ENCODE assay signal across 33 mouse cellular contexts in genomic region chr11:16739155-16739554, GRCm38 (mm10). TPM values are rescaled to one million over a fixed set of nuclear protein-coding genes. Genes with fewer than 3 reads are reported as not detected.
DNase-seq lines count a peak whose midpoint lies in the region; ATAC-seq and TF ChIP-seq lines count a peak whose summit lies in the region.
"Had no signal": no experiment of that assay in that cellular context is flagged by ENCODE, and none has a peak within 500 bp of the region (broad histone marks: within the 10 kb centered on the region; RNA-seq: fewer than 3 reads in every experiment).

No protein-coding gene starts in this region.

- H3K9me3 ChIP-seq in lung, embryonic 14.5 days (ENCODE audit: low read depth, low read length) = no peaks in the 10 kb centered on the region
- H3K9me3 ChIP-seq in lung, embryonic 16.5 days (ENCODE audit: control insufficient read depth, low read length) = no peaks in the 10 kb centered on the region
- no peaks in the 10 kb centered on the region for H3K9me3 ChIP-seq in stomach, postnatal 0 days (ENCODE audit: control insufficient read depth, low read length)
- H3K9me3 ChIP-seq in hindbrain, embryonic 10.5 days = no peaks in the 10 kb centered on the region
- H3K9me3 ChIP-seq in limb, embryonic 10.5 days (replicated peaks) = no peaks in the 10 kb centered on the region
- H3K9me3 ChIP-seq: heart, embryonic 13.5 days; hindbrain, embryonic 15.5 days; limb, embryonic 13.5 days; liver, embryonic 13.5 days; megakaryocyte, embryonic 14.5 days; midbrain, embryonic 12.5 days; neural tube, embryonic 12.5 days had no signal

- DNase-seq in lung, embryonic 14.5 days = peak; percentile 62
- no peak for DNase-seq in lung, postnatal 14 days
- peak; percentile 4 for DNase-seq in lung, postnatal 25 days (ENCODE audit: low spot score)
- DNase-seq in stomach, postnatal 0 days (ENCODE audit: low spot score) = peak; percentile 43
- DNase-seq in hindbrain, embryonic 10.5 days (ENCODE audit: low spot score) = no peak
- no peak for DNase-seq in limb, embryonic 10.5 days (ENCODE audit: low spot score)
- DNase-seq: adrenal gland, adult 2 months; adrenal gland, postnatal 36 days; B cell, adult 2 months; cerebellum, adult 18-20 months; cerebellum, postnatal 14 days; gastrocnemius, adult 2 months; gastrocnemius, postnatal 36 days; heart, adult 2 months; heart, postnatal 10 days; kidney, adult 9 months; kidney, postnatal 10 days; layer of hippocampus, adult 9-11 months; liver, embryonic 13.5 days; right cerebral cortex, adult 18-20 months; spleen, adult 18-20 months; thymus, postnatal 14 days had no signal

- no peak overlapping the region for H3K27ac ChIP-seq in lung, embryonic 14.5 days (ENCODE audit: low read depth)
- no peak overlapping the region; the same call in 1 of the 2 replicates for H3K27ac ChIP-seq in lung, embryonic 16.5 days (ENCODE audit: low read length)
- H3K27ac ChIP-seq in stomach, postnatal 0 days (replicated peaks) = no peak overlapping the region
- H3K27ac ChIP-seq in hindbrain, embryonic 10.5 days = no peak overlapping the region
- H3K27ac ChIP-seq in limb, embryonic 10.5 days = no peak overlapping the region
- H3K27ac ChIP-seq: gastrocnemius, adult 2 months; heart, adult 2 months; heart, embryonic 13.5 days; hindbrain, embryonic 15.5 days; left cerebral cortex, adult 2 months; limb, embryonic 13.5 days; liver, embryonic 13.5 days; midbrain, embryonic 12.5 days; neural tube, embryonic 12.5 days had no signal

- no peak for TF ChIP-seq CTCF in lung, embryonic 14.5 days (IDR thresholded peaks at IDR 0.05; ENCODE audit: low read depth)
- TF ChIP-seq CTCF in stomach, postnatal 0 days (IDR thresholded peaks at IDR 0.05; ENCODE audit: low read depth) = no peak

- peak; percentile 54; the same call in 1 of the 2 replicates for ATAC-seq in lung, embryonic 14.5 days (ENCODE audit: insufficient read depth)
- peak; percentile 88 for ATAC-seq in lung, embryonic 16.5 days (ENCODE audit: low read depth)
- ATAC-seq in stomach, postnatal 0 days (ENCODE audit: low FRiP score, low TSS enrichment) = no peak
- ATAC-seq: forebrain, embryonic 14.5 days; inflammation-experienced regulatory T-cells, adult 6 months had no signal

- H3K4me1 ChIP-seq in lung, embryonic 14.5 days (ENCODE audit: insufficient read depth) = no peaks in the 10 kb centered on the region
- H3K4me1 ChIP-seq in lung, embryonic 16.5 days (replicated peaks; ENCODE audit: control insufficient read depth, insufficient read depth, low read length) = no peaks in the 10 kb centered on the region
- no peaks in the 10 kb centered on the region for H3K4me1 ChIP-seq in stomach, postnatal 0 days (replicated peaks; ENCODE audit: control insufficient read depth, insufficient read depth)
- peaks cover 3% of the 10 kb centered on the region; the same call in 1 of the 2 replicates for H3K4me1 ChIP-seq in hindbrain, embryonic 10.5 days (replicated peaks)
- H3K4me1 ChIP-seq in limb, embryonic 10.5 days = no peaks in the 10 kb centered on the region
- H3K4me1 ChIP-seq: heart, embryonic 13.5 days; hindbrain, embryonic 15.5 days; liver, embryonic 13.5 days; megakaryocyte, embryonic 14.5 days; midbrain, embryonic 12.5 days; neural tube, embryonic 12.5 days had no signal

- no peak overlapping the region for H3K4me2 ChIP-seq in lung, embryonic 14.5 days
- H3K4me2 ChIP-seq in lung, embryonic 16.5 days (ENCODE audit: low read depth, low read length) = no peak overlapping the region
- H3K4me2 ChIP-seq in stomach, postnatal 0 days (replicated peaks; ENCODE audit: low read depth) = no peak overlapping the region
- H3K4me2 ChIP-seq: heart, embryonic 13.5 days; hindbrain, embryonic 15.5 days; limb, embryonic 13.5 days; liver, embryonic 13.5 days; midbrain, embryonic 12.5 days; neural tube, embryonic 12.5 days had no signal

- H3K9ac ChIP-seq in lung, embryonic 14.5 days = no peak overlapping the region
- H3K9ac ChIP-seq in lung, embryonic 16.5 days (ENCODE audit: low read length) = no peak overlapping the region
- H3K9ac ChIP-seq in stomach, postnatal 0 days (ENCODE audit: low read length) = no peak overlapping the region
- H3K9ac ChIP-seq: heart, embryonic 13.5 days; hindbrain, embryonic 15.5 days; limb, embryonic 13.5 days; liver, embryonic 13.5 days; midbrain, embryonic 12.5 days; neural tube, embryonic 12.5 days had no signal

- TF ChIP-seq EP300 in stomach, postnatal 0 days (optimal IDR thresholded peaks at IDR 0.05) = no peak

- no peaks in the 10 kb centered on the region for H3K27me3 ChIP-seq in lung, embryonic 14.5 days (ENCODE audit: insufficient read depth, low read length)
- no peaks in the 10 kb centered on the region for H3K27me3 ChIP-seq in lung, embryonic 16.5 days (ENCODE audit: control insufficient read depth, insufficient read depth, low read depth, low read length)
- no peaks in the 10 kb centered on the region for H3K27me3 ChIP-seq in stomach, postnatal 0 days (ENCODE audit: control insufficient read depth, insufficient read depth, low read length)
- H3K27me3 ChIP-seq in hindbrain, embryonic 10.5 days (ENCODE audit: insufficient read depth, poor library complexity, severe bottlenecking) = no peaks in the 10 kb centered on the region
- H3K27me3 ChIP-seq in limb, embryonic 10.5 days (ENCODE audit: low read depth, poor library complexity, severe bottlenecking) = no peaks in the 10 kb centered on the region
- H3K27me3 ChIP-seq: heart, embryonic 13.5 days; hindbrain, embryonic 15.5 days; limb, embryonic 13.5 days; liver, embryonic 13.5 days; megakaryocyte, embryonic 14.5 days; midbrain, embryonic 12.5 days; neural tube, embryonic 12.5 days had no signal

- H3K4me3 ChIP-seq in lung, embryonic 14.5 days (ENCODE audit: low read depth, low read length) = no peak overlapping the region
- no peak overlapping the region for H3K4me3 ChIP-seq in lung, embryonic 16.5 days (ENCODE audit: low read length)
- H3K4me3 ChIP-seq in stomach, postnatal 0 days (ENCODE audit: low read depth, low read length) = no peak overlapping the region
- no peak overlapping the region for H3K4me3 ChIP-seq in hindbrain, embryonic 10.5 days
- H3K4me3 ChIP-seq in limb, embryonic 10.5 days = no peak overlapping the region
- H3K4me3 ChIP-seq: gastrocnemius, adult 2 months; heart, adult 2 months; heart, embryonic 13.5 days; hindbrain, embryonic 15.5 days; left cerebral cortex, adult 2 months; limb, embryonic 13.5 days; liver, embryonic 13.5 days; megakaryocyte, embryonic 14.5 days; midbrain, embryonic 12.5 days; myocyte; neural tube, embryonic 12.5 days had no signal

- WGBS in lung, embryonic 14.5 days = 37% methylated on average over 3 of the region's 3 CpGs
- 31% methylated on average over 3 of the region's 3 CpGs for WGBS in lung, embryonic 16.5 days
- WGBS in stomach, postnatal 0 days = 44% methylated on average over 3 of the region's 3 CpGs
- WGBS in hindbrain, embryonic 10.5 days = 78% methylated on average over 3 of the region's 3 CpGs
- 73% methylated on average over 3 of the region's 3 CpGs for WGBS in limb, embryonic 10.5 days

- no peaks in the 10 kb centered on the region for H3K36me3 ChIP-seq in lung, embryonic 14.5 days (ENCODE audit: insufficient read depth)
- no peaks in the 10 kb centered on the region for H3K36me3 ChIP-seq in lung, embryonic 16.5 days (ENCODE audit: control insufficient read depth, insufficient read depth, low read length)
- H3K36me3 ChIP-seq in stomach, postnatal 0 days (ENCODE audit: control insufficient read depth, insufficient read depth, low read length) = no peaks in the 10 kb centered on the region
- H3K36me3 ChIP-seq in hindbrain, embryonic 10.5 days = no peaks in the 10 kb centered on the region
- no peaks in the 10 kb centered on the region for H3K36me3 ChIP-seq in limb, embryonic 10.5 days
- H3K36me3 ChIP-seq: heart, embryonic 13.5 days; hindbrain, embryonic 15.5 days; limb, embryonic 13.5 days; liver, embryonic 13.5 days; midbrain, embryonic 12.5 days; neural tube, embryonic 12.5 days had no signal

RNA-seq across cellular contexts. Expression of gene Egfr, which starts 12.8 kb away (rescaled TPM):
- 9.2 and 11.5 TPM in 2 replicates for polyA plus RNA-seq in lung, embryonic 14.5 days (2014; fragmentation: Nextera tagmentation; extraction: Ambion mirVana)
- polyA plus RNA-seq in lung, embryonic 16.5 days (2015; fragmentation: Nextera tagmentation; extraction: Ambion mirVana) = 5.4 and 6.2 TPM in 2 replicates
- 11.9 and 13.5 TPM in 2 replicates for polyA plus RNA-seq in stomach, postnatal 0 days (2015; fragmentation: Nextera tagmentation; extraction: Ambion mirVana)
- 2.0 and 3.9 TPM in 2 replicates for polyA plus RNA-seq in hindbrain, embryonic 10.5 days (2016; fragmentation: Nextera tagmentation; extraction: Ambion mirVana)
- 2.4 and 3.0 TPM in 2 replicates for polyA plus RNA-seq in limb, embryonic 10.5 days (2016; fragmentation: Nextera tagmentation; extraction: Ambion mirVana)
- polyA plus RNA-seq: inflammation-experienced regulatory T-cells, adult 6 months had no signal

Comparison
In these comparisons a context has a peak if more than half of its experiments do, and no peak if none do; other contexts are left out.
1. DNase-seq: peak in lung, embryonic 14.5 days (single experiment), lung, postnatal 25 days (single experiment) and stomach, postnatal 0 days (single experiment); none in lung, postnatal 14 days (single experiment), hindbrain, embryonic 10.5 days (single experiment) and limb, embryonic 10.5 days (single experiment).